Mouse (Mus musculus): ENCODE data around the gene Fgf3.

The Fgf3 gene

GRCm38 (mm10) chr7:144837891-144838488 is at the start of gene Fgf3:
TSS of gene Fgf3 (plus strand) at chr7:144838083.
- no peak for DNase-seq (ENCODE audit: low spot score)

DNA sequence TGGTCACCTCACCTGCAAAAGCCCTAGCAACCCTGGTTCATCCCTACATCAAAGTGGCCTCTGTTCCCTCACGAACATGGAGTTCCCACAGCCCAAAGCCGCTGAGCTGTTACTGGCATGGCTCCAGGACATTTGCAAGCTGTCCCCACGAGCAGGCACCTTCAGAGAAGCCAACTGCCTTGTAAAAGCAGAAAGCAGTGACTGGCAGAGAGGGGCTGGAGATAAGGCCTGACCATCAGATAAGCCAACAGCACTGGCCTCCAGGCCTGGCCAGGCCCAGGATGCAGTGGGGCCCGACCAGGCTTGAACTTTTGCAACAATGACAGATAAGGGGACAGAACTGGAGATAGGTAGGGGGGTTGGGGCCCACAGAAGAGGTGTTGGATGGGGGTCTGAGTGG is 49.3 kb upstream of the Fgf3 start:
- DNase-seq (ENCODE audit: low spot score) = no peak

- DNase-seq (ENCODE audit: low spot score) = no peak
Measured at GRCm38 (mm10) chr7:144789601-144790556, 48.0 kb upstream of the Fgf3 start.

GRCm38 (mm10) chr7:144791426-144791825 is 46.5 kb upstream of the Fgf3 start:
- no peak for DNase-seq (ENCODE audit: low spot score)

DNA sequence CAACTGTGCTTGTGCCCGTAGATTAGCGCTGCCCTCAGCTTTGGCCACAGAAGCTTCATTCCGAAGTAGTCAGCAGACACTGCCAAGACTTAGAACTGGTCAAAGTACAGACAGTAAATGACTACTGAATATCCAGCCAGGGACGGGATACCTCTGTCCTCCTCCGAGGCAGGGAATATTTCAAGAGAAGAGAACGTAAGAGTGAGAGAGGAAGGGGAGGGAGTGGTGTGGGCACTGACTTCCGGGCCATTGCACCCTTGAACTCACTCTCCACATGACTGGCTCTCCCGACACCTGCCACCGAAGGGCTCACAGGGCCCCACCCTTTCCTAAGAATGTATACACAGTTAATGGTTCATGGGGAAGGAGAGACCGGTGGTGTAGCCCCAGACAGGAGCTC is 44.6 kb upstream of the Fgf3 start:
- no peak for DNase-seq (ENCODE audit: low spot score)

DNA sequence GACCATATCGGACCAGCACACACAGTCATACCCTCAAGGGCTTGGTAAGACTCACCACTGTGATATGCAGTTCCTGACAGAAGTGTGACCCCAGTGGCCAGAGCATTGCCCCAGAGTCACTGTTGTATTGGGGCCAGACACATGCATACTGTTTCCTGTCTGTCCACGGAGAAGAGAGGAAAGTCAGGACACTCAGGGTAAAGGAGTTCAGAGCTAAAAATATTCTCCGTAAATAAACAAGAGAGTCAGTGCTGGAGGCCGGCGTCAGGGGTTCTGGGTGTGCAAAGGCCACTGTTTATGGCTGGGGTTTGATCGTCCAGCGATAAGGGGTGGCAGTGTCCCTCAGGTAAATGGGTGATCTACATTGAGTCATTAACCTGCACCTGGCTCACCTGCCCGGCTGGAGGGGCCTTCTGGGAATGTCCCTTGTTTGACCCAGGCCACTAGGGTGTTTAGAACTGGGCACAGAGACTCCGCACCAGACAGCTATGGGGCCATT is 41.9 kb upstream of the Fgf3 start:
- DNase-seq (ENCODE audit: low spot score) = no peak

DNA sequence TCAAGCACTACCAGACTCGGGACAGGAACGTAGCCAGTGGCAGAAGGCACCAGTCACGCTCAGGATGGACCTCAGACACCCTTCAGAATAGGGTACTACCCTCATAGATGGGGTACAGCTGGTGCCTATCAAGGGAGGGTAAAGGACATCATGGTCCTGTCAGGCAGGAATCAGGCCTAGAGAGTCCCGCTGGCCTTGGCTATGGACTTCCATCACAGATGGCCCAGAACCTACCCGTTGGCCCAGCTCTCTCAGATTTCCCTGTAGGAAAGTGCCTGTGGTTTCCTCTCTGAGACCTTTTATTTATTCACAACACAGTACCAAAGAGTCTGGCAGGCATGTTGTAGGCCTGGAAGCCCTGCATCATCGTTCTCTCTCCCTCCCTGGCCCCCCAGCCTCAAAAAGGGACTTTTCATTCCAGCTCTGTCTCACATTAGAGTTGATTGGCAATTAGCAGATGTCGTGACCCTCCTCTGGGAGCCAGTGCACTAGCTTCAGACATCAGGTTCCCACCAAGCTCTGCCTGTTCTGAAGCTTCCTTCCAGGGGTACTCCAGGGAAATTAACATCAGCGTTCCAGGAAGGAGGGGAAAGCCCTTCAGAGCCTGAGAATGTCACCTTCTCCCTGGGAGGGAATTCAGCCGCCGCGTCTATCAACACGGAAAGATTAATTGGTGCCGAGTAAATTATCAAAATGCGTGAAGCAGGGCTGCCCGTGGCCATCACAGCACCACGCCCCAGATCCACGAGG is 40.7 kb upstream of the Fgf3 start:
- no peak for DNase-seq (ENCODE audit: low spot score)

DNA sequence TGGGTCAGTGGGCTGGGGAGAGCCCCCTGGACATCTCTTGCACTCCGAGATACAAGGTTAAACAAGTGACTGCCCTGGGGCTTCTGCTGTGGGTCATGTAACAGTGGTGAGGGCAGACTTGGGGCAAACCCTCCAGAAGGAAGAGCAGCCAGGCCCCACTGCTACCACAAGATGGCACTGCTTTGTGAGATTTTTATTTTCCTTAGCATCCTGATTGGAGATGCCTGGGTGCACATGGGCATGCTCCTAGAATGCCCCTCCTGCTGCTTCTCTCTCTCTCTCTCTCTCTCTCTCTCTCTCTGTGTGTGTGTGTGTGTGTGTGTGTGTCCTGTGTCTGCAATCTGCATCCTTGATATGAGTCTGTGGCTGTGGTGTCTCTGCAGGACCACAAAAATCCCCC is 39.4 kb upstream of the Fgf3 start:
- DNase-seq (ENCODE audit: low spot score) = peak; percentile 56

- no peak for DNase-seq (ENCODE audit: low spot score)
Measured at GRCm38 (mm10) chr7:144807036-144807435, 30.8 kb upstream of the Fgf3 start.

DNA sequence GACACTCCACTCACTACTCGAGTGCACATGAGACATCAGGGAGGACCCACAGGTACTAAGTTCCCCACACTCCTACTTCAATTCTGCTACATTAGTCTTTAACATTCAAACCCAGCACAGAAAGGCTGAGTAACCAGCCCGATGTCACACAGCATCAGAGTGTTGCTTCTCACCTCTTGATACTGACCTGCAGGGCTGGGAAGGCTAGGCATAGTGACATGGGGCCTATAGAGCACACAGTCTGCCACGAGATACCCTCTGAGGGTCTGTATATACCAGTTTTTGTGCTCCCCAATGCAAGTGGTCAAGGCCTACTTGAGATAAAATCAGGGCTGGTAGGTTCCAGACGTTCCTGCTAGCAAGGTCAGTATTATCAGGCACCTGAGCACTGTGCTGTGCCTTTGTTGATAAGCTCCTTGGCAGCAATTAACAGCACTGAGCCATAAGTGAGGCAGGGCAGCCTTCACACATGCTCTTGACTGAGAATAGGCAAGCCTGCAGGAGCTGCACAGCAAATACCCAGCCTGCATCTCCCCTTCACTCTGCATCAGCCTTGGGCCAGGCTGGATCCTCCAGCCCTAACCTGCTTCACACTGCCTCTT is 29.8 kb upstream of the Fgf3 start:
- DNase-seq (ENCODE audit: low spot score) = no peak

- no peak for DNase-seq (ENCODE audit: low spot score)
Measured at GRCm38 (mm10) chr7:144811521-144811920, 26.4 kb upstream of the Fgf3 start.

- no peak for DNase-seq (ENCODE audit: low spot score)
Measured at GRCm38 (mm10) chr7:144821901-144822300, 16.0 kb upstream of the Fgf3 start.

DNA sequence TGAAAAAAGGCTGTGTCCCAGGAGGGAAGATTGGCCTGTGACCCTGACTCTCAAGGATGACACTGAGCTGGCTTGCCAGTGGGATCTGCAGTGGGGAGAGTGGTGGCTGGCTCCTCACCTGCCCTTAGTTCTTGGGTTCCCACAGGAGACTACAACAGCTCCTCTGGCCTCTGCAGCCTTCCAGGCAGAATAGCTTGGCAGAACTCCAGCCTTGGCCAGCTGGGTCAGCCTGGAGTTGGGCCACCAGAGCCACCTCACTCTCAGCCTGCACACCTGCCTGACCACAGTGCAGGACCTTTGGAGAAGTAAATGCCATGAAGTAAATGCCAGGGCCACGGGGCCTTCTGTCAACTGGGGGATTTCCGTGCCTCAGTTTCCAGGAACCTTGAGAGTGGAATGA is 13.9 kb upstream of the Fgf3 start:
- no peak for DNase-seq (ENCODE audit: low spot score)

GRCm38 (mm10) chr7:144828369-144828768 is 9.5 kb upstream of the Fgf3 start:
- DNase-seq (ENCODE audit: low spot score) = no peak

DNA sequence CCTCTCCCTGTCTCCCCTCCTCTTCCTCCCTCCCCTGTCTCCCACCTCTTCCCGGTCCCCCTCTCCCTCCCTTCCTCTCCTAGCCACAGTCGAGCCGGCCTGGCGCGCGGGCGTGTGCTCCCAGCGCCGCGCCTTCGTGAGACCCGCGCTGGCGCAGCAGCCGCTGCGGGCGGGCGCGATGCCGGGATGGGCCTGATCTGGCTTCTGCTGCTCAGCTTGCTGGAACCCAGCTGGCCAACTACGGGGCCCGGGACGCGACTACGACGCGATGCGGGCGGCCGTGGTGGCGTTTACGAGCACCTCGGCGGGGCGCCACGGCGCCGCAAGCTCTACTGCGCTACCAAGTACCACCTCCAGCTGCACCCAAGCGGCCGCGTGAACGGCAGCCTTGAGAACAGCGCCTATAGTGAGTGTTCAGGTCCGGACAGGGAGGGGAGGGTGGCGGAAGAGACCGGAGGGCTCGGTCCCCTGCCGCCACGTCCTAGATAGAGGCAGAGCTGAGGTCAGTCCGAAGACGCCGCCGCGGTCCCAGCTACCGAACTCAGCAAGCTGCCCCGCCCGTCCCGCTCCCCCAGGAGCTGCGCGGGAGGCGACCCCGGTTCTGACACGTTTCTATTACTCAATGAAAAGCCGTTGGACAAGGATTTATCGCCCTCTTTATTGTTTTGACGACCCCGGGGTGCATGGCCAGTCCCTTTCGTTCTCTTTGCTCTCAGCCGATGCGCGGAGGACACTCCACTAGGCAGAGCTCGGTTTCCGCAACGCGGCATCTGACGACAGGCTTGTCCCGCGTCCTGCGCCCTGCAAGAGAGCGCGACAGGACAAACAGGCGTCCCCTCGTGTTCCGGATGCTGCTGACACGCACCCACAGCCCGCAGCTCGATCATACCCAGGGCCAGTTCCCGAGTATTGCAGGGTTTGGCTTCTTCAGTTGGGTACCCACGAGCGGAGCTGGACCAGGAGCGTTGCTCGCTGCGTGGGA is 930 bp downstream of the Fgf3 start:
- DNase-seq (ENCODE audit: low spot score) = no peak

GRCm38 (mm10) chr7:144846158-144846557 is 8.3 kb downstream of the Fgf3 start:
- peak; percentile 9 for DNase-seq (ENCODE audit: low spot score)

DNA sequence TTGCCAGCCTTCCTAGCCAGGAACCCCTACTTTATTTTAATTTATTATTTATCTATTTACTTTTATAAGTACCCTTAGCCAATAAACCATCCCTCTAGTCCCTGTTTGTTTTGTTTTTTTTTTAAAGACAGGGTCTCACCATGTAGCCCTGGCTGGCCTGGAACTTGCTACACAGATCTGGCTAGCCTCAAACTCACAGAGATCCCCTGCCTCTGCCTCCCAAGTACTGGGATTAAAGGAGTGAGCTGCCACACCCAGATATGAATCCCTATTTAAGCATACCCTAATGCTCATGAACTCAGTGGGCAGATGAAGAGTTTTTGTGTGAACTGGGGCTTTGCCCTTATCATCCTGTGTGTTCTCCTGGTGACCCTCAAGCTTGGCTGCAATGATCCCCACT is 9.2 kb downstream of the Fgf3 start, which contains the start of gene Fgf4:
TSS of gene Fgf4 (plus strand) at position 301 of the 400 bp plus-strand sequence.
- DNase-seq (ENCODE audit: low spot score) = no peak

- no peak for DNase-seq (ENCODE audit: low spot score)
Measured at GRCm38 (mm10) chr7:144851321-144851720, 13.4 kb downstream of the Fgf3 start.

GRCm38 (mm10) chr7:144854966-144855365 is 17.1 kb downstream of the Fgf3 start:
- no peak for DNase-seq (ENCODE audit: low spot score)

DNA sequence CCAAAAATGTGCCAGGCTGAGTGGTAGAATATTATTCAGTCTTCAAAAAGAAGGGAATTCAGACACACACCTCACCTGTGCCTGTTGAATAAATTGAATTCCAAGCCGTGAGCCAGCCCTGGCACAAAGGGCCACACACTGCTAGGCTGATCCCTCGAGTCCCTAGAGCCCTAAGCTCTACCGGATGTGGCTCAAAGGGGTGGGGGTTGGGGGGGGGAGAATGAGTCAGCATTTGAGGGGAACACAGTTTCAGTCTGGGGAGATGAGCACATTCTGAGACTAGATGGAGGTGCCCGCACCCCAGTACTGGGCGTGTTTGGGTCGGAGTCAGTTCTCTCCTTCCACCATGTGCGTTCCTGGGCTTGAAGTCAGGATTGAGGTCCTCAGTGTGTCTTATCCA is 19.3 kb downstream of the Fgf3 start:
- DNase-seq (ENCODE audit: low spot score) = no peak

- DNase-seq (ENCODE audit: low spot score) = no peak
Measured at GRCm38 (mm10) chr7:144857826-144858342, 20.0 kb downstream of the Fgf3 start.
